Mouse (Mus musculus) stomach, embryonic 14.5 days (tissue): ENCODE results near the gene Csmd2. TPM values are rescaled to one million over a fixed set of nuclear protein-coding genes. Genes with fewer than 3 reads are reported as not detected.
"Not testable (repeated sequence)": the region's sequence is repeated elsewhere in the genome, so short reads cannot be mapped to it uniquely, and the experiment has no call there.

Source experiments
- ATAC-seq: fragments of 200-750 bp; cut with Nextera tagmentation; 2 replicates; pipeline ENCODE4 v1.8.0; 2017; ENCODE audit warnings: low read depth, moderate TSS enrichment; ENCODE audit not compliant: insufficient number of reproducible peaks, insufficient read depth, low FRiP score
- H3K27ac ChIP-seq: fragments of 300-500 bp; sonication (generic); 2 replicates; pipeline ENCODE4 v1.5.1; 2014; ENCODE audit warnings: mild to moderate bottlenecking, low read length, moderate library complexity, mixed read lengths
- H3K27me3 ChIP-seq: fragments of 300-500 bp; sonication (generic); 2 replicates; pipeline ENCODE4 v1.6.1; 2014; ENCODE audit warnings: low read length, control low read depth, mixed read lengths; ENCODE audit not compliant: control insufficient read depth, insufficient read depth
- H3K36me3 ChIP-seq: fragments of 300-500 bp; sonication (generic); 2 replicates; pipeline ENCODE4 v1.6.1; 2014; ENCODE audit warnings: mild to moderate bottlenecking, control low read depth, low read length, moderate library complexity, mixed read lengths; ENCODE audit not compliant: control insufficient read depth, insufficient read depth
- H3K4me1 ChIP-seq: fragments of 300-500 bp; sonication (generic); 2 replicates; pipeline ENCODE4 v1.6.1; 2014; ENCODE audit warnings: low read length, control low read depth, mixed read lengths; ENCODE audit not compliant: control insufficient read depth, insufficient read depth
- H3K4me2 ChIP-seq: fragments of 300-500 bp; sonication (generic); replicated peaks from 2 replicates; pipeline ENCODE4 v1.6.1; 2014; ENCODE audit warnings: low read depth, low read length, control low read depth
- H3K4me3 ChIP-seq: fragments of 300-500 bp; sonication (generic); 2 replicates; pipeline ENCODE4 v1.5.1; 2014; ENCODE audit warnings: low read depth, low read length, control low read depth
- H3K9ac ChIP-seq: fragments of 300-500 bp; sonication (generic); replicated peaks from 2 replicates; pipeline ENCODE4 v1.6.1; 2014; ENCODE audit warnings: low read depth, mild to moderate bottlenecking, control low read depth, low read length, moderate library complexity, mixed read lengths
- H3K9me3 ChIP-seq: fragments of 300-500 bp; sonication (generic); 2 replicates; pipeline ENCODE4 v1.6.1; 2016; ENCODE audit warnings: low read depth, low read length, control low read depth; ENCODE audit not compliant: control insufficient read depth
- WGBS: fragments of 180-500 bp; shearing (Covaris S2); extraction: QIAGEN DNeasy Blood & Tissue Kit; methylation state at CpG from one replicate; pipeline ENCODE4 v1.1.7; 2014; 5-methylcytosine and 5-hydroxymethylcytosine counted together
- polyA plus RNA-seq: library from polyadenylated mRNA; unstranded; fragments of >200 nt; fragmentation: Nextera tagmentation; extraction: Ambion mirVana; gene quantifications from 2 replicates; pipeline ENCODE4 v1.2.1, GENCODE M21; 2014

Csmd2 gene
- polyA plus RNA-seq, 1 experiment from 2014 or later, result 0.36 TPM

GRCm38 (mm10) chr4:128004797-128005452 lies 17.3 kb downstream of the Csmd2 start:
- 80% methylated on average over 3 of the region's 3 CpGs for WGBS
- H3K36me3 ChIP-seq, result no peaks in the 10 kb centered on the region
- H3K27me3 ChIP-seq, result no peaks in the 10 kb centered on the region
- no peaks in the 10 kb centered on the region for H3K4me1 ChIP-seq
- no peak for ATAC-seq
- H3K4me2 ChIP-seq, result no peak overlapping the region
- no peak overlapping the region for H3K4me3 ChIP-seq
- no peak overlapping the region for H3K27ac ChIP-seq
- no peak overlapping the region for H3K9ac ChIP-seq
- no peaks in the 10 kb centered on the region for H3K9me3 ChIP-seq

- 73% methylated on average over 2 of the region's 2 CpGs for WGBS
- Histone ChIP-seq H3K9me3 (no peaks in the 10 kb centered on the region), H3K4me3 (no peak overlapping the region), H3K27ac (no peak overlapping the region), H3K9ac (no peak overlapping the region), H3K4me1 (no peaks in the 10 kb centered on the region), H3K27me3 (no peaks in the 10 kb centered on the region), H3K36me3 (no peaks in the 10 kb centered on the region), H3K4me2 (no peak overlapping the region)
- no peak for ATAC-seq
Measured at GRCm38 (mm10) chr4:128019465-128019864, 31.8 kb downstream of the Csmd2 start.

GRCm38 (mm10) chr4:128028294-128028693 lies 40.6 kb downstream of the Csmd2 start:
- Histone ChIP-seq H3K9me3 (no peaks in the 10 kb centered on the region), H3K9ac (no peak overlapping the region), H3K27me3 (no peaks in the 10 kb centered on the region), H3K27ac (no peak overlapping the region), H3K4me2 (no peak overlapping the region), H3K4me1 (no peaks in the 10 kb centered on the region), H3K36me3 (no peaks in the 10 kb centered on the region), H3K4me3 (no peak overlapping the region)
- WGBS, result 96% methylated on average over 1 of the region's 1 CpGs
- no peak for ATAC-seq

GRCm38 (mm10) chr4:128041901-128042300 lies 54.2 kb downstream of the Csmd2 start:
- no peak overlapping the region for H3K9ac ChIP-seq
- H3K36me3 ChIP-seq, result no peaks in the 10 kb centered on the region
- H3K27me3 ChIP-seq, result no peaks in the 10 kb centered on the region
- no peak overlapping the region for H3K27ac ChIP-seq
- no peak overlapping the region for H3K4me2 ChIP-seq
- no peaks in the 10 kb centered on the region for H3K9me3 ChIP-seq
- WGBS, result 84% methylated on average over 4 of the region's 4 CpGs
- ATAC-seq, result no peak
- no peaks in the 10 kb centered on the region for H3K4me1 ChIP-seq
- no peak overlapping the region for H3K4me3 ChIP-seq

- H3K27ac ChIP-seq, result no peak overlapping the region
- ATAC-seq, result no peak
Measured at GRCm38 (mm10) chr4:128042626-128043025, 55.0 kb downstream of the Csmd2 start.

GRCm38 (mm10) chr4:128048716-128049115 lies 61.1 kb downstream of the Csmd2 start:
- ATAC-seq, result no peak
- Histone ChIP-seq H3K4me3 (no peak overlapping the region), H3K27ac (no peak overlapping the region), H3K4me2 (no peak overlapping the region), H3K4me1 (no peaks in the 10 kb centered on the region), H3K9ac (no peak overlapping the region), H3K36me3 (no peaks in the 10 kb centered on the region), H3K9me3 (no peaks in the 10 kb centered on the region), H3K27me3 (no peaks in the 10 kb centered on the region)
- 85% methylated on average over 1 of the region's 1 CpGs for WGBS

More at GRCm38 (mm10) chr4:128042626-128043025, 55.0 kb downstream of the Csmd2 start:
- H3K27me3 ChIP-seq, result no peaks in the 10 kb centered on the region
- WGBS, result 22% methylated on average over 5 of the region's 5 CpGs
- H3K9ac ChIP-seq, result no peak overlapping the region
- no peaks in the 10 kb centered on the region for H3K9me3 ChIP-seq
- H3K4me1 ChIP-seq, result no peaks in the 10 kb centered on the region
- no peak overlapping the region for H3K4me2 ChIP-seq
- no peaks in the 10 kb centered on the region for H3K36me3 ChIP-seq
- no peak overlapping the region for H3K4me3 ChIP-seq

GRCm38 (mm10) chr4:128052701-128053100 lies 65.0 kb downstream of the Csmd2 start:
- no peak overlapping the region for H3K27ac ChIP-seq
- H3K27me3 ChIP-seq, result no peaks in the 10 kb centered on the region
- no peaks in the 10 kb centered on the region for H3K4me1 ChIP-seq
- no peak overlapping the region for H3K4me2 ChIP-seq
- WGBS, result 63% methylated on average over 8 of the region's 8 CpGs
- H3K4me3 ChIP-seq, result no peak overlapping the region
- ATAC-seq, result no peak
- no peak overlapping the region for H3K9ac ChIP-seq
- no peaks in the 10 kb centered on the region for H3K36me3 ChIP-seq
- no peaks in the 10 kb centered on the region for H3K9me3 ChIP-seq

- not testable (repeated sequence) for H3K27ac ChIP-seq, H3K9ac ChIP-seq, H3K27me3 ChIP-seq, ATAC-seq, H3K36me3 ChIP-seq, H3K4me1 ChIP-seq, H3K4me3 ChIP-seq, H3K9me3 ChIP-seq, H3K4me2 ChIP-seq
- WGBS, result 72% methylated on average over 2 of the region's 2 CpGs
Measured at GRCm38 (mm10) chr4:128061274-128061673, 73.6 kb downstream of the Csmd2 start.

GRCm38 (mm10) chr4:128067189-128067588 lies 79.5 kb downstream of the Csmd2 start:
- no peaks in the 10 kb centered on the region for H3K27me3 ChIP-seq
- H3K4me1 ChIP-seq, result no peaks in the 10 kb centered on the region
- ATAC-seq, result no peak
- no peak overlapping the region for H3K9ac ChIP-seq
- no peaks in the 10 kb centered on the region for H3K36me3 ChIP-seq
- no peak overlapping the region for H3K4me3 ChIP-seq
- no peak overlapping the region for H3K4me2 ChIP-seq
- H3K27ac ChIP-seq, result no peak overlapping the region
- WGBS, result 82% methylated on average over 9 of the region's 9 CpGs
- no peaks in the 10 kb centered on the region for H3K9me3 ChIP-seq
